Mouse (Mus musculus) MEL (cell line): ENCODE data around the gene Pttg1ip. TPM values are rescaled to one million over a fixed set of nuclear protein-coding genes. Genes with fewer than 3 reads are reported as not detected.

Experiments used
- DNase-seq: peaks from one replicate; pipeline ENCODE4 v3.0.0; 2011; ENCODE audit warnings: low read depth, low spot score
- H3K27ac ChIP-seq: 2 replicates; pipeline ENCODE4 v1.5.1; 2012; ENCODE audit warnings: low read depth, mild to moderate bottlenecking, control low read depth, low read length, moderate library complexity; ENCODE audit not compliant: control insufficient read depth
- H3K27me3 ChIP-seq, 2 experiments: fragments of 150-350 bp in 1 of 2; sonication (generic) in 1 of 2; 2 replicates each; pipeline ENCODE4 v1.6.1; 2012; ENCODE audit warnings: low read length in 2 of 2, mild to moderate bottlenecking in 2 of 2, improper control_type of control experiment in 1 of 2, moderate library complexity in 1 of 2; ENCODE audit not compliant: insufficient read depth in 2 of 2, control insufficient read depth in 1 of 2
- H3K36me3 ChIP-seq, 2 experiments: 2 replicates each; pipeline ENCODE4 v1.6.1; 2012 to 2014; ENCODE audit warnings: low read length in 2 of 2, improper control_type of control experiment in 1 of 2, inconsistent platforms in 1 of 2, mild to moderate bottlenecking in 1 of 2; ENCODE audit not compliant: insufficient read depth in 2 of 2, control insufficient read depth in 1 of 2
- H3K4me1 ChIP-seq, 2 experiments: fragments of 150-350 bp in 1 of 2; sonication (generic) in 1 of 2; 2 replicates each; pipeline ENCODE4 v1.6.1; 2012; ENCODE audit warnings: low read length in 2 of 2, improper control_type of control experiment in 1 of 2, mild to moderate bottlenecking in 1 of 2; ENCODE audit not compliant: insufficient read depth in 2 of 2, control insufficient read depth in 1 of 2
- H3K4me3 ChIP-seq, 2 experiments: fragments of 150-350 bp in 1 of 2; sonication (generic) in 1 of 2; 2 replicates each; pipeline ENCODE4 v1.5.1; 2012; ENCODE audit warnings: low read depth in 2 of 2, low read length in 2 of 2, mild to moderate bottlenecking in 2 of 2, moderate library complexity in 2 of 2, control low read depth in 1 of 2, improper control_type of control experiment in 1 of 2; ENCODE audit not compliant: control insufficient read depth in 1 of 2, insufficient read depth in 1 of 2
- H3K79me2 ChIP-seq: 2 replicates; pipeline ENCODE4 v1.6.1; 2012; ENCODE audit warnings: mild to moderate bottlenecking, low read length, moderate library complexity; ENCODE audit not compliant: control insufficient read depth, poor library complexity, insufficient read depth
- H3K9ac ChIP-seq: 2 replicates; pipeline ENCODE4 v1.6.1; 2012; ENCODE audit warnings: low read depth, mild to moderate bottlenecking, control low read depth, low read length, moderate library complexity; ENCODE audit not compliant: control insufficient read depth, poor library complexity, severe bottlenecking
- H3K9me3 ChIP-seq: fragments of 150-350 bp; sonication (generic); replicated peaks from 2 replicates; pipeline ENCODE4 v1.6.1; 2012; ENCODE audit warnings: mild to moderate bottlenecking, low read length, improper control_type of control experiment, moderate library complexity; ENCODE audit not compliant: insufficient read depth
- BHLHE40 ChIP-seq: IDR thresholded peaks from 2 replicates; pipeline ENCODE4 v1.6.1; 2012; ENCODE audit warnings: low read depth, mild to moderate bottlenecking, inconsistent platforms, low read length, improper control_type of control experiment, borderline replicate concordance
- CHD1 ChIP-seq: IDR thresholded peaks from 2 replicates; pipeline ENCODE4 v1.6.1; 2012; ENCODE audit warnings: low read depth, mild to moderate bottlenecking, inconsistent platforms, low read length, improper control_type of control experiment
- EP300 ChIP-seq, 2 experiments: IDR thresholded peaks; 2 replicates each; pipeline ENCODE4 v1.6.1; 2011; ENCODE audit warnings: improper control_type of control experiment in 2 of 2, low read length in 2 of 2, low read depth in 1 of 2, mild to moderate bottlenecking in 1 of 2
- GABPA ChIP-seq: IDR thresholded peaks from 2 replicates; pipeline ENCODE4 v1.6.1; 2012; ENCODE audit warnings: low read depth, mild to moderate bottlenecking, inconsistent platforms, low read length, improper control_type of control experiment, moderate library complexity
- GATA1 ChIP-seq: IDR thresholded peaks from 2 replicates; pipeline ENCODE4 v1.6.1; 2011; ENCODE audit warnings: low read depth, low read length, improper control_type of control experiment
- HCFC1 ChIP-seq: IDR thresholded peaks from 2 replicates; pipeline ENCODE4 v1.6.1; 2012; ENCODE audit warnings: low read depth, mild to moderate bottlenecking, inconsistent platforms, low read length, improper control_type of control experiment, moderate library complexity
- MAX ChIP-seq: IDR thresholded peaks from 2 replicates; pipeline ENCODE4 v1.6.1; 2011; ENCODE audit warnings: low read length, improper control_type of control experiment
- MXI1 ChIP-seq: IDR thresholded peaks from 2 replicates; pipeline ENCODE4 v1.6.1; 2011; ENCODE audit warnings: mild to moderate bottlenecking, low read depth, low read length, improper control_type of control experiment
- MYB ChIP-seq: IDR thresholded peaks from 2 replicates; pipeline ENCODE4 v1.6.1; 2011; ENCODE audit warnings: mild to moderate bottlenecking, low read depth, low read length, improper control_type of control experiment
- MYC ChIP-seq: IDR thresholded peaks from 2 replicates; pipeline ENCODE4 v1.6.1; 2011; ENCODE audit warnings: low read depth, mild to moderate bottlenecking, low read length, improper control_type of control experiment, moderate library complexity
- NELFE ChIP-seq: IDR thresholded peaks from 2 replicates; pipeline ENCODE4 v1.6.1; 2011; ENCODE audit warnings: low read depth, low read length, improper control_type of control experiment
- NRF1 ChIP-seq: IDR thresholded peaks from 2 replicates; pipeline ENCODE4 v1.6.1; 2014; ENCODE audit warnings: low read depth, mild to moderate bottlenecking, inconsistent platforms, low read length, improper control_type of control experiment, moderate library complexity; ENCODE audit not compliant: poor library complexity, insufficient read depth, severe bottlenecking
- POLR2A ChIP-seq, 2 experiments: IDR thresholded peaks; 2 replicates each; pipeline ENCODE4 v1.6.1; 2011 to 2012; ENCODE audit warnings: low read length in 2 of 2, mild to moderate bottlenecking in 2 of 2, control low read depth in 1 of 2, improper control_type of control experiment in 1 of 2, low read depth in 1 of 2, moderate library complexity in 1 of 2; ENCODE audit not compliant: control insufficient read depth in 1 of 2, insufficient read depth in 1 of 2, poor library complexity in 1 of 2
- POLR2AphosphoS2 ChIP-seq: IDR thresholded peaks from 2 replicates; pipeline ENCODE4 v1.6.1; 2011; ENCODE audit warnings: low read length, improper control_type of control experiment
- POLR2AphosphoS5 ChIP-seq: IDR thresholded peaks from 2 replicates; pipeline ENCODE4 v1.6.1; 2012; ENCODE audit warnings: low read depth, borderline replicate concordance, mild to moderate bottlenecking, inconsistent platforms, low read length, moderate library complexity, mixed read lengths
- RAD21 ChIP-seq: IDR thresholded peaks from 2 replicates; pipeline ENCODE4 v1.6.1; 2011; ENCODE audit warnings: mild to moderate bottlenecking, low read depth, low read length, improper control_type of control experiment
- RCOR1 ChIP-seq: IDR thresholded peaks from 2 replicates; pipeline ENCODE4 v1.6.1; 2012; ENCODE audit warnings: low read depth, mild to moderate bottlenecking, inconsistent platforms, low read length, improper control_type of control experiment
- SIN3A ChIP-seq: IDR thresholded peaks from 2 replicates; pipeline ENCODE4 v1.6.1; 2012; ENCODE audit warnings: low read length, improper control_type of control experiment, inconsistent platforms
- TAL1 ChIP-seq: IDR thresholded peaks from 2 replicates; pipeline ENCODE4 v1.6.1; 2012; ENCODE audit warnings: mild to moderate bottlenecking, inconsistent platforms, low read length, moderate library complexity, mixed read lengths
- TBP ChIP-seq: IDR thresholded peaks from 2 replicates; pipeline ENCODE4 v1.8.0; 2011; ENCODE audit warnings: low read depth, low read length, improper control_type of control experiment
- TCF12 ChIP-seq: IDR thresholded peaks from 2 replicates; pipeline ENCODE4 v1.6.1; 2014; ENCODE audit warnings: low read depth, mild to moderate bottlenecking, inconsistent platforms, low read length, improper control_type of control experiment, moderate library complexity
- UBTF ChIP-seq: IDR thresholded peaks from 2 replicates; pipeline ENCODE4 v1.6.1; 2012; ENCODE audit warnings: low read depth, mild to moderate bottlenecking, inconsistent platforms, low read length, improper control_type of control experiment, moderate library complexity, borderline replicate concordance; ENCODE audit not compliant: insufficient read depth
- USF1 ChIP-seq: IDR thresholded peaks from 2 replicates; pipeline ENCODE4 v1.6.1; 2014; ENCODE audit warnings: low read depth, mild to moderate bottlenecking, inconsistent platforms, low read length, improper control_type of control experiment, moderate library complexity
- ZC3H11A ChIP-seq: IDR thresholded peaks from 2 replicates; pipeline ENCODE4 v1.6.1; 2012; ENCODE audit warnings: low read depth, mild to moderate bottlenecking, inconsistent platforms, low read length, improper control_type of control experiment
- ZKSCAN1 ChIP-seq: IDR thresholded peaks from 2 replicates; pipeline ENCODE4 v1.6.1; 2012; ENCODE audit warnings: low read depth, mild to moderate bottlenecking, inconsistent platforms, low read length, improper control_type of control experiment, moderate library complexity
- polyA plus RNA-seq, 2 experiments: library from polyadenylated mRNA; stranded (reverse) in 1 of 2; unstranded in 1 of 2; fragments of >175 nt in 1 of 2; fragments of >200 nt in 1 of 2; gene quantifications; 2 replicates each; pipeline versions ENCODE4 v1.2.1 to v1.2.4; 2012; ENCODE audit warnings: low replicate concordance in 2 of 2, low read depth in 1 of 2; ENCODE audit not compliant: insufficient read length in 2 of 2, insufficient read depth in 1 of 2, missing spikeins in 1 of 2
- total RNA-seq: library from RNA; depleted of rRNA; stranded (reverse); fragments of 300-350 nt; gene quantifications from 2 replicates; pipeline ENCODE4 v1.2.3, GENCODE M21; 2012

The Pttg1ip gene
- total and polyA plus RNA-seq, 3 experiments: 50.4 to 53.1 TPM; not detected in 1

GRCm38 (mm10) chr10:77548576-77548975 is 32.9 kb upstream of the Pttg1ip start:
- no peaks in the 10 kb centered on the region for H3K9me3 ChIP-seq
- H3K9ac ChIP-seq: no peak overlapping the region
- no peak overlapping the region for H3K4me3 ChIP-seq
- H3K27me3 ChIP-seq: no peaks in the 10 kb centered on the region
- no peak for DNase-seq
- peaks cover 0 to 6% of the 10 kb centered on the region in 2 experiments; a peak in 3 of 4 replicates for H3K36me3 ChIP-seq
- H3K27ac ChIP-seq: no peak overlapping the region
- TF ChIP-seq ZKSCAN1: no peak
- H3K79me2 ChIP-seq: no peaks in the 10 kb centered on the region
- H3K4me1 ChIP-seq: peaks cover 2 to 4% of the 10 kb centered on the region in 2 experiments; a peak in 2 of 4 replicates

- no peak overlapping the region for H3K9ac ChIP-seq
- TF ChIP-seq HCFC1: no peak
- no peak for TF ChIP-seq RAD21
- no peak for TF ChIP-seq NRF1
- no peak for TF ChIP-seq POLR2A (IDR thresholded peaks at IDR 0.05; ENCODE audit: control insufficient read depth in 1 of 2, insufficient read depth in 1 of 2, low read depth in 1 of 2, low read length in 2 of 2, poor library complexity in 1 of 2)
- no peak for TF ChIP-seq MAX
- TF ChIP-seq EP300 (IDR thresholded peaks at IDR 0.05; ENCODE audit: low read depth in 1 of 2, low read length in 2 of 2): no peak
- no peak for TF ChIP-seq GATA1
- TF ChIP-seq GABPA: no peak
- no peak for TF ChIP-seq ZKSCAN1
- no peak for TF ChIP-seq MYB
- no peak for TF ChIP-seq POLR2AphosphoS2
- no peak for TF ChIP-seq CHD1
- no peak for TF ChIP-seq SIN3A
- no peak for TF ChIP-seq TCF12
- TF ChIP-seq, all 39 proteins: peak for 0
- no peaks in the 10 kb centered on the region for H3K27me3 ChIP-seq
- peaks cover 4 to 6% of the 10 kb centered on the region in 2 experiments for H3K36me3 ChIP-seq
- DNase-seq: no peak
- peaks cover 2 to 9% of the 10 kb centered on the region in 2 experiments; a peak in 2 of 4 replicates for H3K4me1 ChIP-seq
- H3K27ac ChIP-seq: no peak overlapping the region
- H3K9me3 ChIP-seq: no peaks in the 10 kb centered on the region
- H3K79me2 ChIP-seq: no peaks in the 10 kb centered on the region
- H3K4me3 ChIP-seq: no peak overlapping the region
These were observed 30.6 kb upstream of the Pttg1ip start for GRCm38 (mm10) chr10:77550874-77551273.

DNA sequence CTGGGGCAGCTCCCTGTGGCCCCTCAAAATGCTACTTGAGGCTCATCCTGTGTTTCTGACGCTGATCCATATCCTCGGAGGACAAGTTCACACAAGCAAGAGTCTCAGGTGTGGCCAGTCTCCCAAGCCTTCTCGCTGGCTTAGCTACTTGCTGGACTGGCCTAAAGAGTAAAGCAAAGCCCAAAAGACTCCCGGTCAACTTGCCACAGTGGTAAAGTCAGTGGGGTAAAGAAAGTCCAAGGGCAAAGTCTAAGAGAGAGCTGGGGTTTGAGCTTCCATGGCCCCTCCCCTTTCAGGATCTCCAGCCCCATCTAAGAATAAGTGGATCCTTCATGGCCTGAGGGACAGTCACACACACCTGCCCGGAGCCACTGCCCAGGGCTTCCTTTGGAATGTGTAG is 29.4 kb upstream of the Pttg1ip start:
- peaks cover 2 to 9% of the 10 kb centered on the region in 2 experiments; a peak in 2 of 4 replicates for H3K4me1 ChIP-seq

More for the DNA sequence above, 29.4 kb upstream of the Pttg1ip start:
- Histone ChIP-seq H3K27ac (peak overlapping the region; percentile 22; the same call in 1 of the 2 replicates), H3K4me3 (no peak overlapping the region), H3K27me3 (no peaks in the 10 kb centered on the region)
- TF ChIP-seq RCOR1 (no peak), ZC3H11A (no peak), USF1 (no peak), TBP (no peak), POLR2A (IDR thresholded peaks at IDR 0.05; ENCODE audit: control insufficient read depth in 1 of 2, insufficient read depth in 1 of 2, low read depth in 1 of 2, low read length in 2 of 2, poor library complexity in 1 of 2) (no peak), MXI1 (no peak), MYB (no peak), MYC (no peak), POLR2AphosphoS5 (no peak), UBTF (no peak), GABPA (no peak), NELFE (no peak), BHLHE40 (no peak), MAX (no peak), TAL1 (no peak), RAD21 (no peak)
- TF ChIP-seq, all 39 proteins: peak for 0
- no peaks in the 10 kb centered on the region for H3K79me2 ChIP-seq
- peaks cover 4 to 6% of the 10 kb centered on the region in 2 experiments for H3K36me3 ChIP-seq
- no peak for DNase-seq
- no peak overlapping the region for H3K9ac ChIP-seq
- no peaks in the 10 kb centered on the region for H3K9me3 ChIP-seq
